Mouse (Mus musculus) lung, adult 2 months (tissue): ENCODE measurements at regions not wholly inside any gene's neighbourhood (a gene's known extent, or its start where the extent isn't known, plus 50 kb on each side); places are given as distances from the start of the nearest gene placed in this dataset.

Experiments
- DNase-seq: peaks from one replicate; pipeline ENCODE4 v3.0.0; 2022
- H3K4me1 ChIP-seq: fragments of 200-500 bp; 2 replicates; pipeline ENCODE4 v1.6.1; 2011; ENCODE audit warnings: low read length; ENCODE audit not compliant: control insufficient read depth, insufficient read depth
- H3K4me3 ChIP-seq: fragments of 200-500 bp; replicated peaks from 2 replicates; pipeline ENCODE3; 2011; ENCODE audit warnings: low read depth, mild to moderate bottlenecking, control low read depth, low read length; ENCODE audit errors: extremely low read depth
- CTCF ChIP-seq: fragments of 200-500 bp; IDR thresholded peaks from 2 replicates; pipeline ENCODE4 v1.5.1; 2011; ENCODE audit warnings: mild to moderate bottlenecking, low read length, control low read depth; ENCODE audit not compliant: insufficient read depth
- POLR2A ChIP-seq: fragments of 200-500 bp; IDR thresholded peaks from 2 replicates; pipeline ENCODE4 v1.6.1; 2011; ENCODE audit warnings: low read depth, mild to moderate bottlenecking, control low read depth, low read length, borderline replicate concordance; ENCODE audit errors: extremely low read depth
- WGBS: fragments of 180-500 bp; shearing (Covaris S2); methylation state at CpG from one replicate; pipeline ENCODE4 v1.1.7; 2018; 5-methylcytosine and 5-hydroxymethylcytosine counted together

DNA sequence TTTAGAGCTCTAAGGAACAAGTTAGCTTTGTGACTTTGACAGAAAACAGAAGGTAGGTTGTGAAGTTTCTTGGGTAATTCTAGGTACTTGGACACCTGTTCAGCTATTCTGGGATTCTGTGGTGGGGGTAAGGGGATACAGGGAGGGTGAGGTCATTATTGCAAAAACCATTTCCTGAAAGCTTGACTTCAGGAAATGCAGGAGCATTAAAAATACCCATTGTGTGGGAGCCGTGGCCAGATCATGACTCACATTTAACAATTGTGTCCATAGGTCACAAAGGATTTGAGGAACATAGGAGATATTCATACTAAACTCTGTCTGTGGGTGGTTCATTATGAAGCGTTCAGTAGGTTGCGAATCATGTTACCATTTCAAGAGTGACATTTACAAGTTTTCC lies 102.4 kb downstream of the Gm5426 start:
- no peak for DNase-seq
- no peak for TF ChIP-seq CTCF
- no peak for TF ChIP-seq POLR2A
- H3K4me3 ChIP-seq, result no peak overlapping the region
- H3K4me1 ChIP-seq, result no peaks in the 10 kb centered on the region
- 47% methylated on average over 3 of the region's 3 CpGs for WGBS

DNA sequence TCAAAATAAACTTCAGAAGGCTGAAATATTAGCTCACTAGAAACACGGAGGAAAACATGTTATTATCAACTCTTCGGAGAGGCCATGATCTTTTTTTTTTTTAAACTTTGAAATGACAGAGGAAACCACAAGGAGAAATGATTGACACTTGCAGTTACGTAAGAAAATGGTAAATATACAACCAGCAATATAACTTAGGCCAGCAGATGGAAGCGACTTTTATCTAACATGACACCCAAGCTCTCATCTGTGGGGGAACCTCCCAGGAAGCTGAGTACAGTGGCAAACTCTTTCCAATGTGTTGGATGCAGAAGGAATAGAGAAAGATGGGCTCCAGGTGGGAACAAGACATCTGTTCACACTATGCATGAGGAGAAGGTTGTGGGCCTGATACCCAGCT lies 104.2 kb downstream of the Gm5426 start:
- no peak overlapping the region for H3K4me3 ChIP-seq
- 83% methylated on average over 4 of the region's 4 CpGs for WGBS
- no peak for TF ChIP-seq POLR2A
- TF ChIP-seq CTCF, result no peak
- no peaks in the 10 kb centered on the region for H3K4me1 ChIP-seq
- DNase-seq, result no peak

DNA sequence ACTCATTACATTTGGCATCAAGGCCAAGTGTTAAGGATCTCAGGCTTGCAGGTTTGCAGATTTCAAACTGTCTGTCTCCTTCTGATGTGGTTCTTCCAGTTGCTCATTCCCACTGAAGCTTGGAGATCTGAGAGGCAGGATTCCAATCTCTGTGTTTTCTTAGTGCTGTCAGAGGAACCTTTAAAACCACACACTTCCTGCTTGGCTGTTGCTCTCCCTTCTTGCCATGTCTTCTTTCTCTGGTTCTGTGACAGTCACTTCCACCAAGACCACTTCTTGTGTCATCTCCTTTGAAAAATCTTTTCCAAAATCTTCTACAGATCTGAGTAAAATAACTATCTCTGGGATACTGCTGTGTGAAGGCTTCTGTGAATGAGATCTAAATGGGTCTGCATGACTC lies 117.3 kb downstream of the Gm5426 start:
- TF ChIP-seq CTCF (no peak), POLR2A (no peak)

DNA sequence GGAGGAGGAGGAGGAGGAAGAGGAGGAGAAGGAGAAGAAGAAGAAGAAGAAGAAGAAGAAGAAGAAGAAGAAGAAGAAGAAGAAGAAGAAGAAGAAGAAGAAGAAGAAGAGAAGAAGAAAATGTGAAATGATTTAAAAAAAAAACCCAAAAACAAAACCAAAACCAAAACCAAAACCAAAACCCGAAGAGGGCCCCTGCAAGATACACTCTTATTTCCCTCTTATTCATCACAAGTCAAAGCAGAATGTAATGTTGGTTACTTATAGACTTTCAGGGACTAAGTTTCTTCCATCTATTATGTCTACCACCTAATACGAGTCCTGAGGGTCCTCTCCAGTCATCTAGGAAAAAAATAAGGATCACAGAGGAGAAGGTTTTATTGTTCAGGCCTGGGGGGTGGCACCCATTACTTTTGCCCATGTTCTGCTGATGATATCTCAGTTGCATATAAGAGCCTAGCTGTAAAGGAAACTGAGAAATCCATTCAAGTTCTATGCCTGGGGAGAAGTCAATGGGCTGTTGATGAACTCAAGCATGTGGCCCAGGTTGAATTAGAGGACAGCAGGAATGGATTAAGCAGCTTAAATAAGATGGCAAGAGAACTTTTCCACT lies 118.0 kb downstream of the Gm5426 start:
- DNase-seq, result no peak
- Histone ChIP-seq H3K4me3 (no peak overlapping the region), H3K4me1 (no peaks in the 10 kb centered on the region; the same call in 1 of the 2 replicates)
- 84% methylated on average over 2 of the region's 2 CpGs for WGBS
- no peak for TF ChIP-seq POLR2A
- no peak for TF ChIP-seq CTCF

More for the DNA sequence above, 117.3 kb downstream of the Gm5426 start:
- H3K4me1 ChIP-seq, result no peaks in the 10 kb centered on the region; the same call in 1 of the 2 replicates
- no peak for DNase-seq
- H3K4me3 ChIP-seq, result no peak overlapping the region

DNA sequence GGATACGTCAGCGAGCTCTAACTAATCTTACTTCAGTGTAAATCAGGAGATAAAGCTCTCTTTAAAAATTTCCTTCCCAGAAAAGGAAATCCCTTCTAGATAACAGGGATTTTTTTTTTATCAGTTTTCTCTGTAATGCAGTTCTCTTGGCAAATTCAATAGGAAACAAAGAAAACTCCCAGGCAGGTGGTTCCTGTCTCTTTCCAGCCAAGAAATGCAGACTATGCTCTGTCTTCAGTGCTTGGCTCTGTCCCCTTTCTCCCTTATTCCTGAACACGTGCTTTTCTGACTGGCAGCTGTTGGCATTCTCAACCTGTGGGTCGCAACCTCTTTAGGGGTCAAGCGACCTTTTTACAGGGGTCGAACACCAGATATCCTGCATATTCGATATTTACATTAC lies 121.5 kb downstream of the Gm5426 start:
- no peak for TF ChIP-seq CTCF
- no peak for TF ChIP-seq POLR2A
- 47% methylated on average over 7 of the region's 7 CpGs for WGBS
- H3K4me3 ChIP-seq, result no peak overlapping the region
- no peak for DNase-seq
- H3K4me1 ChIP-seq, result no peaks in the 10 kb centered on the region; the same call in 1 of the 2 replicates

DNA sequence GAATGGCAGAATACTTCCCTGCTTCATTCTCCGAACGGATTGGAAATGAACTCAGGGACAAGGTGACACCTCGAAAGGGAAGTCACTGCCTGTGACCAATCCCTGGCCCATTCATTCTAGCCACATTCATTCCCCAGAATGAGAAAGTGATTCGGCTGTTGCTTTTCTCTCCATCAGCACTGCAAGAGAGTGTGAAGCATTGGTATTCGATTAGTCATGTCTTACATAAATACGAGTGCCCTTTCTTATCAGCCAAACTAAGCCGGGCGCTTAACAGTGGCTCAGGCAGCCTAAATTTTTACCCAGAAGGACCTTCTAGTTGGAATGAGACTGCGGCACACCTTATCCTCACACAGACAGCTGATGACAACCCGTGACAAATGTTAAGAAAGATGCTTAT lies 122.8 kb downstream of the Gm5426 start:
- H3K4me1 ChIP-seq, result no peaks in the 10 kb centered on the region
- TF ChIP-seq POLR2A, result no peak
- no peak for TF ChIP-seq CTCF
- no peak overlapping the region for H3K4me3 ChIP-seq
- no peak for DNase-seq
- 66% methylated on average over 10 of the region's 10 CpGs for WGBS

DNA sequence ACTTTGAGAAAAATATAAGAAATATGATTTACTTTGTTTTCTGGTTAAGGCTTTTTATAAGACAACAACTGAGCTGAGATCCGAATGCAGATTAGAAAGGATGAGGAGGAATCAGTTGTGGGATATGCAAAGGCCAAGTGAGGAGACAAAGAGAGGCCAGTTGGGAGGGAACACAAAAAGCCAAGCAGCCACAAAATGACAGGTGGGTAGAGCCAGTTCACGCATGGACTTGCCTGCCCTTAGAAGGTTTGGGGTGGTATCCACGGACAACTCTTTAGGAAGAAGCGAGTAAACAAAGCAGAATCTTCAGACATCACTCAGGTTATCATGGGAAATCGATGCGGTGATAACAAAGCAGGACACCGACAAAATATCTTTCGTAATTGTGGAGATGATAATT lies 123.2 kb downstream of the Gm5426 start:
- no peak for DNase-seq
- no peak overlapping the region for H3K4me3 ChIP-seq
- TF ChIP-seq POLR2A, result no peak
- TF ChIP-seq CTCF, result no peak
- H3K4me1 ChIP-seq, result peaks cover 2% of the 10 kb centered on the region; the same call in 1 of the 2 replicates
- 92% methylated on average over 8 of the region's 8 CpGs for WGBS

DNA sequence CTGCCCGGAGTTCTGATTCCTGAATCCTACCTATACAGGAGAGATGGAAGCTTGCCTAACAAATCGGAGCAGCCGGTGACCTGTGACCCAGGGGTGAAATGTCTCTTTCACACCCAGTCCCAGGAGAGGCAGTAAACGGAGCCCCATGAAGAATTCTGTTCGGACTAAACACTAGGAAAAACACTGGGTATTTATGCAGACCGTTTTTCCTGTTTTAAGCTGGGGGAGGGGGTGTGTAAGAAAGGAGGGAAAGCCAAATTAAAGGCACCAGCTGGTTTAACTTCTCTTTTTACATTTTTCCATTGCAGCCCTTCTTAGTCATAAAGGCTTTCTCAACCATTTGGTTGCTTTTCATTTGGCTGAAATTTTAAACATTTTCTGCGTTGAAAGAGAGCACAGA lies 127.1 kb downstream of the Gm5426 start:
- no peak overlapping the region for H3K4me3 ChIP-seq
- DNase-seq, result peak; percentile 12
- 22% methylated on average over 7 of the region's 7 CpGs for WGBS
- TF ChIP-seq POLR2A, result no peak
- no peak for TF ChIP-seq CTCF
- peaks cover 4% of the 10 kb centered on the region; the same call in 1 of the 2 replicates for H3K4me1 ChIP-seq

DNA sequence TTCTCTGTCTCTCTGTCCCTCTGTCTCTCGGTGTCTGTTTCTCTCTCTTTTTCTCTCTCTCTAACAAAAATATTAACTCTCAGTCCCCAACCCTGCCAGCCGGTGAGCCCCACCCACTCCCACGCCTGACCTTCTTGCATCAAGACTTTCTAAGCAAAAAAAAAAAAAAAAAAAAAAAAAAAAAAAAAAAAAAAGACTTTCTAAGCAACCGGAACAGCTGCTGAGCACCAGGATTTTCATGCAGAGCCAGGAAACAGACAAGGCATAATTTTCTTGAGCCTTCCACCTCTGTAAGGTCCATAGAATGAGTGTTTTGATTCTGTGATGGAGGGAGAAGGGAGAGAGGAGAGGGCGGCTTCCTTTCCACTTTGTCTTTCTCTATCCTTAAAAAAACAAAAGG lies 128.0 kb downstream of the Gm5426 start:
- H3K4me3 ChIP-seq, result no peak overlapping the region
- peaks cover 4% of the 10 kb centered on the region; the same call in 1 of the 2 replicates for H3K4me1 ChIP-seq
- WGBS, result 20% methylated on average over 5 of the region's 5 CpGs
- no peak for DNase-seq
- TF ChIP-seq POLR2A, result no peak
- no peak for TF ChIP-seq CTCF

DNA sequence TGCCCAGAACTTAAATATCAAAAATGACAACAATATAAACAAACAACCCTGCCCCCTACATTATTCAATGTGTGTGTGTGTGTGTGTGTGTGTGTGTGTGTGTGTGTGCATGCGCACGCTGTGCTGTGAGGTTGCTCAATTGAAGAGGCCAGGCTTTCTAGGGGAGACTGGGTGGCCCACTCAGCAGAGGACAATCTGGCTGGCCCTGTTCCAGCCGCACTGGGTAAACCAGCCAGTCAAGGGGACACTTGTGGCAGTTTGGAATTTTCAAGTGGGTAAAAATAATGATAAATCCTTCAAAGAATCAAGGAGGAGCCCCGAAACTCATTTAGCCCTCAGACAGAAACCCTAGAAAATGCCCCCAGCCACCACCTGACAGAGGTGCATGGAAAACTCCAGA lies 128.5 kb downstream of the Gm5426 start:
- Histone ChIP-seq H3K4me3 (no peak overlapping the region), H3K4me1 (peaks cover 4% of the 10 kb centered on the region; the same call in 1 of the 2 replicates)
- peak; percentile 25 for DNase-seq
- 48% methylated on average over 4 of the region's 4 CpGs for WGBS
- TF ChIP-seq POLR2A, result no peak
- TF ChIP-seq CTCF, result no peak
